ENCODE assay signal across 24 mouse cellular contexts in genomic region chr2:20655341-20655612, GRCm38 (mm10).
"Had no signal": no experiment of that assay in that cellular context is flagged by ENCODE, and none has a peak within 500 bp of the region (broad histone marks: within the 10 kb centered on the region; RNA-seq: fewer than 3 reads in every experiment).

No protein-coding gene starts in this region.

- H3K27me3 ChIP-seq: limb, embryonic 12.5 days; limb, embryonic 15.5 days; megakaryocyte, embryonic 14.5 days; neural tube, embryonic 12.5 days; neural tube, embryonic 15.5 days had no signal

- H3K4me2 ChIP-seq: limb, embryonic 12.5 days; limb, embryonic 15.5 days; liver, embryonic 11.5 days; lung, embryonic 14.5 days; neural tube, embryonic 12.5 days; neural tube, embryonic 15.5 days had no signal

- H3K9ac ChIP-seq: limb, embryonic 12.5 days; limb, embryonic 15.5 days; liver, embryonic 14.5 days; liver, postnatal 0 days; lung, embryonic 14.5 days; neural tube, embryonic 12.5 days; neural tube, embryonic 15.5 days had no signal

- DNase-seq: kidney, adult 8-10 months; kidney, postnatal 36 days; left cerebral cortex, postnatal 4 days; liver, postnatal 0 days; lung, embryonic 14.5 days; midbrain, embryonic 14.5 days; right cerebral cortex, adult 18-20 months; right cerebral cortex, postnatal 14 days; right cerebral cortex, postnatal 4 days; thymus, adult 2 months; thymus, postnatal 14 days; thymus, postnatal 4 days had no signal

- H3K4me3 ChIP-seq: limb, embryonic 12.5 days; limb, embryonic 15.5 days; megakaryocyte, embryonic 14.5 days; midbrain, embryonic 10.5 days; neural tube, embryonic 12.5 days; neural tube, embryonic 15.5 days had no signal

- H3K36me3 ChIP-seq: limb, embryonic 12.5 days; limb, embryonic 15.5 days; midbrain, embryonic 10.5 days; neural tube, embryonic 12.5 days; neural tube, embryonic 15.5 days had no signal

- H3K27ac ChIP-seq: kidney, postnatal 0 days; limb, embryonic 12.5 days; limb, embryonic 15.5 days; liver, embryonic 14.5 days; macrophage; midbrain, embryonic 10.5 days; neural tube, embryonic 12.5 days; neural tube, embryonic 15.5 days; stomach, postnatal 0 days had no signal

- H3K4me1 ChIP-seq: limb, embryonic 12.5 days; megakaryocyte, embryonic 14.5 days; neural tube, embryonic 12.5 days; neural tube, embryonic 15.5 days had no signal

- ATAC-seq: liver, postnatal 0 days; lung, postnatal 0 days had no signal

- H3K9me3 ChIP-seq: limb, embryonic 12.5 days; limb, embryonic 15.5 days; megakaryocyte, embryonic 14.5 days; midbrain, embryonic 10.5 days; neural tube, embryonic 12.5 days; neural tube, embryonic 15.5 days had no signal
